Mouse (Mus musculus) brown adipose tissue, adult 24 weeks (tissue): ENCODE measurements around the gene Ccdc102a. TPM values are rescaled to one million over a fixed set of nuclear protein-coding genes. Genes with fewer than 3 reads are reported as not detected.

Experiments used
- H3K27ac ChIP-seq: fragments of 200-500 bp; replicated peaks from 2 replicates; pipeline ENCODE4 v1.5.1; 2012; ENCODE audit warnings: low read depth, mild to moderate bottlenecking, low read length
- H3K4me1 ChIP-seq: fragments of 200-500 bp; 2 replicates; pipeline ENCODE4 v1.6.1; 2012; ENCODE audit warnings: low read length, mixed read lengths; ENCODE audit not compliant: control insufficient read depth, insufficient read depth, insufficient read length
- H3K4me3 ChIP-seq: fragments of 200-500 bp; 2 replicates; pipeline ENCODE4 v1.5.1; 2012; ENCODE audit warnings: low read depth, mild to moderate bottlenecking, low read length, moderate library complexity; ENCODE audit not compliant: insufficient read depth
- polyA plus RNA-seq: library from polyadenylated mRNA; stranded (reverse); fragments of >200 nt; gene quantifications from 2 replicates; pipeline ENCODE4 v1.2.4, GENCODE M21; 2012; ENCODE audit not compliant: missing spikeins, insufficient read depth, insufficient read length

Ccdc102a gene
- polyA plus RNA-seq, 1 experiment: 1.2 TPM

DNA sequence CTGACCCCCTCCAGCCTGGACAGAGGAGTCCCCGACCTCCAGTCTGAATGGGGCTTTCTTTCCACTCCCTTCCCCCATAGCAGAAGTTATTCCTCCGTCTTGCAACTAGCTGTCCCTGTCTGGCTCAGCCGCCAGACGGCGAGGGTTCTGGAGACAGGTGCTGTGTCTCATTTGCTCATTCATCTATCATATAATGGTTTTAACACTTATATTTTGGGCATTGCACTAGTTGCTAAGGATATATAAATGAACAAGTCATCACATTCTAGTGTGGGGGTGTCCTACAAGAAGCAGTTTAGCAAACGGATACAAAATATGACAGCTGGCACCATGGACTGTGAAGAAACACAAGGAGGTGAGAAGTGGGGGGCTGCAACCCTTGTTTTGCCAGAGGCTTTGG, 27.3 kb upstream of the Ccdc102a start:
- Histone ChIP-seq H3K27ac (no peak overlapping the region), H3K4me1 (no peaks in the 10 kb centered on the region), H3K4me3 (no peak overlapping the region)

DNA sequence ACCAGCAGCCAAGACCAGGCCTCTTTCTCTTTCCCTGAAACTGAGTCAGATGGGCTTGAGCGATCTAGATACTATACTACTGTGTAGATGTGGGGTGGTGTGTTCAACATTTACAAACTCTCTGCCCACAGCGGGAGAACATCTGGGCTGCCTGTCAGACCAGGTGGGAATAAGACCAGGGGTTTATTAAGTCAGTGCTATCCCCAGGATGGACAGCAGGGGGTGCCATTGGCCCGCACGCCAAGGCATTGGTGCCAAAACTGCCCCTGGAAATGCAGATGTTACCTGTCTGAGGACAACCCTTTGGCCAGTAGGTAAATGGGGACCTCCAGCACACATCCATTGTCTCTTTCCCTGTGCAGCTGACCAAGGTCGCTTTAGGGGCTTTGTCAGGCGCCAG, 24.7 kb upstream of the Ccdc102a start:
- no peaks in the 10 kb centered on the region for H3K4me1 ChIP-seq
- no peak overlapping the region for H3K4me3 ChIP-seq
- H3K27ac ChIP-seq: no peak overlapping the region

DNA sequence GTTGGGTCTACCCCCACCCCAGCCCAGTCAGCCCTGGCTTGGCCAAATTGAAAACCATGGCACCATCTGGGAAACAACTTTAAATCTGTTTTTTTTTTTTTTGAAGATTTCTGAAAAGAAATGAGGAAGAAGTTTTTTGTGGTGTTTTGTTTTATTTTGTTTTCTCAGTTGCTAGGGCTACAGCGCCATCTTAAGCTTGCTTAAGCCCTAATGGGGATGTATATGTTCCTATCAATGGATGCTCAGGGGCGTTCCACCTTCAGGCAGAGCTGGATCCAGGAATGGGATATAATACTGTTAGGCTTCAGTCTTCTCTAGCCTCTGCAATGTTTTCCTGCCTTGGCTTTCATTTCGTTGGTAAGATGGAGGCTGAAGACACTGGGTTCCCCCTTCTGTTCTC, 17.3 kb upstream of the Ccdc102a start:
- no peak overlapping the region for H3K27ac ChIP-seq
- H3K4me3 ChIP-seq: no peak overlapping the region
- H3K4me1 ChIP-seq: no peaks in the 10 kb centered on the region

DNA sequence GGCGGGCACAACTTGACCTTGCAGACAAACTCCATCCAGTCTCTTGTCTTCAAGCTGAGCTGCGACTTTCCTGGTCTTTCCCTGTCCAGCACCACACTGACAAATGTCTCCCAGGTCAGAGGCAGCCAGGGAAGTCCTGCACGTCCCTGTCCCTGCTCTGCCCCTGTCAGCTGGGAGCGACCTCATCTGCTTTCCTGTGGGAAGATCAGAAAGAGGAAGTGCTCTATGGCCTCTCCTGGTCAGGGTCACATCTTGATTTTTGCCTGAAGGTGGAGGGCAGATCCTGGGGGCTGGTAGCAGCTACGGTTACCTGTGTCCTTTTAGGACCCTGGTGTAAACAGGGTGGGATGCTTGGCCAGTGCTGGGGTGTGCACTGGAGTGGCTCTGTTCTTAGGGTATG, 16.0 kb upstream of the Ccdc102a start:
- Histone ChIP-seq H3K4me3 (no peak overlapping the region), H3K4me1 (no peaks in the 10 kb centered on the region), H3K27ac (no peak overlapping the region)

DNA sequence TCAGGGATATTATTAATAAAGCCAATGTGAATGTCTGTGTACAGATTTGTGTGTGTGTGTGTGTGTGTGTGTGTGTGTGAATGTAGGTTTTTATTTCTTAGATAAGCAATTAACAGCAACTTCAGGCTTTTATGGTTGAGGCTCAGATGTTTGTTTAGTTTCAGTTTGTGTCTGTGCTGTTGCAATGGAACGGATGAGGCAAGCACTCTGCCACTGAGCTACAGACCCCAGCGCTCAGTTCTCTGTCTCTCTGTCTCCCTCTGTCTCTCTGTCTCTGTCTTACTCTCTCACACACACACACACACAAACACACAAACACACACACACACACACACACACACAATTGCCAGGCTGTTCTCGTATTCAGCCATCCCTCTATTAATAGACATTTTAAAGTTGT, 10.3 kb upstream of the Ccdc102a start:
- H3K4me1 ChIP-seq: no peaks in the 10 kb centered on the region
- H3K27ac ChIP-seq: no peak overlapping the region
- no peak overlapping the region for H3K4me3 ChIP-seq

DNA sequence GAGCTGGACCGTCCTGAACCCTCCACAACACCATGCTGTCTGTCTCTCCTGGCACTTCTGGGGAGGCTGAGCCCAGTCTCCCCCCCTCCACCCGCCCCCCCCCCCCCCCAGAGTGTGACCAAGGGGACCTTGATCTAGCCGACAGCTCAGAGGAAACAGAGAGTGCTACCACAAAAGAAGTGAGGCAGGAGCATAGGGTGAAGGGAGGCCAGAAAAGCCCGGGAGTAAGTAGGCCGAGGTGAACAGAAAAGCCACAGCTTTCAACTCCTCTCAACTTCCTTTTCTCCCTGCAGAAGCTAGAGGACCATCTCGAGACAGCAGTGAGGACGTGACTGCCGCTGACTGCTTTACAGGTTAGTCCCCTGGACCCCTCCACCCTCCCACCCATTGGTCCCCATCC, 5.5 kb upstream of the Ccdc102a start, which contains the start of gene Adgrg5:
Adgrg5 (plus strand) TSS at position 290 of the 400 bp plus-strand sequence.
- H3K27ac ChIP-seq: peak within 1 kb of the TSS; percentile 29; the same call in 1 of the 2 replicates
- no peak within 1 kb of the TSS for H3K4me3 ChIP-seq

DNA sequence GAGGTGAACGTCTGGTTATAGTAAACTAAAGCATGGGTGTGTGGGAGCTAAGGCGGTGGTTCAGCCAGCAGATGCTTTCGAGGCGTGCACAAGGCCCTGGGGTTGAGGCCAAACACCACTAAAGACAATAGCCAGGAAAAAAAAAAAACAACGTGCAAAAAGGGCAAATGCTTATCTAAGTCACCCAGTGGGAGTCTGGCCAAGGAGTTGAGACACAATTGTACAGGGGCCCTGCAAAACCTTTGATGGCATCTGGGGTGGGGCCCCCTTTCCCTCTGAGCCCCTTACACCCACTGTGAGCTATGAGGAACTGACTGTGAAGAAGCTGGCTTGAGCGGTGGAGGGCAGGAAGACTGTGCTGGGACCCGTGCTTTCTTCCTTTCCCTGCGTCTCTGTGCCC, 4.7 kb upstream of the Ccdc102a start:
- peak overlapping the region; percentile 29; the same call in 1 of the 2 replicates for H3K27ac ChIP-seq
- no peak overlapping the region for H3K4me3 ChIP-seq
- H3K4me1 ChIP-seq: peaks cover 8% of the 10 kb centered on the region; the same call in 1 of the 2 replicates

More for the DNA sequence above, 5.5 kb upstream of the Ccdc102a start, which contains the start of gene Adgrg5:
- peaks cover 8% of the 10 kb centered on the region; the same call in 1 of the 2 replicates for H3K4me1 ChIP-seq

DNA sequence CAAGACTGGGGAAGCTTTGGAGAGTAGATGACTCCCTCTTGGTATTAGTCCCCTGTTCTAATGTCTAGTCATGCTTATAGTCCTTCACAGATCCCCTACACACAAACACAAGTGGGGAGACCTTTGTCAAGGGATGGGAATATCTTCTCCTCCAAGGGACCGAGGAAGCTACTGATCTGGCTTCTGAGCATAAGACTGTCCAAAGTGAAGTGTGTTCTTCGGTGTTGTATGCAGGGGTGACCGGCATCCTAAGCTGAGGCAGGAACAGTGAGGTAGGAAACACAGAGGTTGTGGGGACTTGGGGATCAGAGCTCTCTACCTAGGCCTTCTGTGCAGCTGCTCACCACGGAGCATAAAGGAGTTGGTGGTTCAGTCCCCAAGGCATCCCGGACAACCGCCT, 4.3 kb upstream of the Ccdc102a start:
- Histone ChIP-seq H3K4me3 (no peak overlapping the region), H3K27ac (no peak overlapping the region), H3K4me1 (peaks cover 8% of the 10 kb centered on the region; the same call in 1 of the 2 replicates)

DNA sequence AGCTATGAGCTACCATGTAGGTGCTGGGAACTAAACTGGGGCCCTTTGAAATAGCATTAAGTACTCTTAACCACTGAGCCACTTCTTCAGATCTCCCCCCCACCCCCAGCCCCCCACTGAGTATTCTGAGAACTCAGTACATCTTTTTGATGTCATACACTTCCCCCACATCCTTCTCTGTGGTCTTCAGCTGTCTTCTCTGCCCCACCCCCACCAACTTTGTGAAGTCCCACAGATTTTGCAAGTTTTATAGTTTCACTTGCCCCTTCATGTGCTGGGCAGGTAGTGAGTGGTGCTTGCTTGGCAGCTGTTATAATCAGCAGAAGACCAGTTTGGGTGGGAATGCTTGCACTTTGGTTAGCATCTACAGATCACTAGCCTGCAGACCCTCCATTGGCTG, 1.4 kb upstream of the Ccdc102a start:
- no peak overlapping the region for H3K27ac ChIP-seq
- peaks cover 13% of the 10 kb centered on the region for H3K4me1 ChIP-seq
- no peak overlapping the region for H3K4me3 ChIP-seq

DNA sequence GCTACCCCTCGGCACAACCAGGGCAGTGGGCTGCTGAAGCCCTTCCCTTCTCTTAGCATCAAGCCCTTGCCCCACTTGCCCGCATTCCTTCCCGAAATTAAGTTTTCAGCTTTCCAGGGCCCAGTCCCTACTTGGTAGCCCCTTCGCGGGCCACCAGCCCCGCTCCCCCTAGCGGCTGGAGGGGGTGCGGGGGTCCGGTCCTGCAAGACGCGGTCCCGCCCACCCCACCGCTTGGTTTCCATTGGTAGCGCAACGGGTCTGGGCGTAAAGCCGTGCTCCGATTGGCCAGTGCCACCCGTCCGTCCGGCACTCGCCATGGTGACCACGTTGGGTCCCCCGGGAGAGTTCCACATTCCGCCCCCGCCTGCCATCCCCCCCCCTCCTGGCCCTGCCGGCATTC, 546 bp downstream of the Ccdc102a start:
- peak overlapping the region; percentile 81 for H3K4me3 ChIP-seq
- H3K4me1 ChIP-seq: peaks cover 8% of the 10 kb centered on the region
- H3K27ac ChIP-seq: peak overlapping the region; percentile 81

DNA sequence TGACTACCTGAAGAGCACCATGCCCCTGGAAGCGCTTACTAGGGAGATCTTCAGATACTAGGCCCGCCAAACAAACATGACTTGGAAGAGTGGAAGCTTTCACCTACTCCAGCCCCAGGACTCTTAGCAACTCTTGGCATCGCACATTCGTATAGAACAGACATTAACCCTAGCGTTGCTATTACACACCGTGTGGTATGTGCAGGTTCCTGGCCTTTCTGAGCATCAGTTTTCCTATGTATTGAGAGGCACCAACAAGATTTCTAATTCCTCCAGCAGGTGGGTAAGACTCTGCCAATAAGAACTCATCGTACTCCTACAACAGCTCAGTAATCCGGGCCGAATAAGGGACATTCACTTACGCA, 956 bp downstream of the Ccdc102a start:
- peaks cover 7% of the 10 kb centered on the region for H3K4me1 ChIP-seq
- peak overlapping the region; percentile 25; the same call in 1 of the 2 replicates for H3K27ac ChIP-seq
- H3K4me3 ChIP-seq: peak overlapping the region; percentile 78

DNA sequence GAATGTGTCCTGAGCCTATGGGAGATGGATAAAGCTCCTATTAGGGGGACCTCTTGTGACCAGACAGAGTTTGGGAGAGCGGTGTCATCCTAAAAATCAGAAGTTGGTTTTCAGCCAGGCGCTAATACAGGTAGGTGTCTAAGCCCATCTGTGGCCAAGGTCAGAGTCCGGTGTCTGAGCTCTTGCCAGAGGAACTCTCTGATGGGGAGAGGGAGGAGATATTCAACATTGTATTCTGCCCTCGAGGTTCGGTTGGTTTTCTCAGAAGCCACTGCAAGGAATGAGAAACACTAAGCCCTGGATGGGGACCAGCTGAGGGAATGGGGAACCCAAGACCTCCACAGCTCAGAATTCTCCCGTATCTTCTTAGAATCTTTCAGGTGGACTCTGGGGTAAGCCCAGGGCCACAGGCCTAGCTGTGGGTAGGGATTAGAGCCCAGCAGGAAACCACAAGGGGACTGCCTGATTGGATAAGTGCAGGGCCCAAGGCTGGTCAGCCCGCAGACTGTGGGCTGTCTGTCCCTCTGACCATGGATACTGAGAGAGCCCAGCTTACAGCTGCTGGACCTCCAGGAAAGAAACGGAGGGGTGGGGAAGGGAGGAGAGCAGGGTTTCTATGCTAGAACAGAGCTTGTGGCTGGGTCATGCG, 1.5 kb downstream of the Ccdc102a start:
- Histone ChIP-seq H3K4me3 (peak overlapping the region; percentile 78), H3K27ac (no peak overlapping the region), H3K4me1 (peaks cover 12% of the 10 kb centered on the region)

DNA sequence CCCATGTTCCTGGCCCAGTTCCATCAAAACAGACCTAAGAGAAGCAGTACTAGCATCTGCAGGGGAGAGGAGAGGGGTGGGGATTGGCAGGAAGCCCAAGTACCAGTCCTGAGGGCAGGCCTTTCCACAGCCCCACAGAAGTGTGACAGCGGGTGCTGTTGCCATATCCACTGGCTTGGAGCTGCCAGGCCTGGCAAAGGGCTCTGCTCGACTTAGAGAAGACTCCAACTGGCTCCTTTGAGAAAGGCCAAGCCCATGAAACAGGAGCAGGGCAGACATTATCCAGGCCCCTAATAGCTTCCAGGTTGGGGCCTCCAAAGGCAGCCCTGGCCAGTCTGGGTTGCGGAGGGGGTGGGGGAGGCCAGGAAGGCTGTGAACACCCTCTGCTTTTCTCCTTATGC, 3.2 kb downstream of the Ccdc102a start:
- Histone ChIP-seq H3K4me3 (no peak overlapping the region), H3K4me1 (peaks cover 12% of the 10 kb centered on the region)

DNA sequence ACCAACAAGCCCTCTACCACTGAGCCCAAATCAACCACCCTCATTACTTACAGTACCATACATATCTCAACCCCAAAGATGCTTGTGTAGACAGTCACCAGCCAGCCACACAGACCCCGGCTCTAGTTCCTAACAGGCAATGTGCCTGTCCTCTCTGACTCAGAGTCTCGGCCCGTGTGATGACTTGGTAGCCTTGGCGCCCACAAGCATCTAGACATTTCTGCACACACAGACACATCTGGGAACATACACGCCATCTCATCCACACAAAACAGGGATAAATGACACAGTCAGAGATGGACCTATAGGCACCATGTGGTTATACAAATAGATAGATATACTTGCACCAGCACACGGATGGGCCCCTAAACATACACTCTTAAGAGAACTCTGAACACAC, 3.6 kb downstream of the Ccdc102a start:
- no peak overlapping the region for H3K27ac ChIP-seq

More for the DNA sequence above, 3.2 kb downstream of the Ccdc102a start:
- no peak overlapping the region for H3K27ac ChIP-seq

DNA sequence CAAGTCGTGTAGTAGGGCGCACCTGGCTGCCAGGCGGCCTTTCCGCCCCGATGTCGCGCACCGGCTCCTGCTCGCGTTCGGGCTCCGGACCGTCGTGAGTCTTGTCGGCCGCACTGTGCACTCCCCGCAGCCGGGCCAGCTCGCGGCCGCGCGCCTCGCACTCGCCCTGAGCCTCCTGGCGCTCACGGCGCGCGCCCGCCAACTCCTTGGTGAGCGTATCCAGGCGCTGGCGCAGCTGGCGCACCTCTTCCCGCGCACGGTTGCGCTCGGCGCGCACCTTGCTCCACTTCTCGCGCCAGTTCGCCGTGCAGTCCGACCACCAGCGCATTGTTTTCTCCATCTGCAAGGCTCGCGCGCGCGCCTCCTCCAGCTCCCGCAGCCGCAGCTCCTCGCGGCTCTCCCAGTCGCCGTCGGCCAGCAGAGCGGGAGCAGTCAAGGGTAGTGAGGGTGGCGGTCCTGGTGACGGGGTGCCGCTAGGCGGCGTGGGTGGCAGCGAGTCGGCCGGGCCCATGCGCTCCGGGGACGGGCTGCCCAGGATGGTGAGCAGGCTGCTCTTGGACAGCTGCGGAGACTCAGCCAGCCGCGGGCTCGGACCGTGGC, 4.7 kb downstream of the Ccdc102a start:
- no peak overlapping the region for H3K4me3 ChIP-seq
- no peak overlapping the region for H3K27ac ChIP-seq
- peaks cover 14% of the 10 kb centered on the region for H3K4me1 ChIP-seq

More for the DNA sequence above, 3.6 kb downstream of the Ccdc102a start:
- Histone ChIP-seq H3K4me3 (no peak overlapping the region), H3K4me1 (peaks cover 12% of the 10 kb centered on the region)

DNA sequence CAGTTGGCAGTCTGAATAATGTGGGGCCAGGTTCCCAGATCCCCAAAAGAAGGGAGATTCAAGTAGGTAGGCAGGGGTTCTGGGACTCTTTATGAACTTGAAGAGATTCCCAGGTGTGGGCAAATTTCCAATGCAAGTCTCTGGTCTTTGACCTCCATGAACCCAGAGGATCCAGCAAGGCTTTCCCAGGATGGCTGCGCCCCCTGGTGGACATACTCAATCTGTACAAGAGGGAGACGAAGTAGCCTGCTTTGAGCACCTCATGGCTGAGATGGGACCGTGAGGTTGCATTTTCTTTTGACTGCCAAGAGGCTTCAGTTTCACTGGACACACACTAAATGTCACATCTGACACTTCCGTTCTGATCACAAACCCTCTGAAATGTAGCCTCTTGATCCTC, 9.1 kb downstream of the Ccdc102a start:
- peak overlapping the region; percentile 35; the same call in 1 of the 2 replicates for H3K4me3 ChIP-seq
- peaks cover 17% of the 10 kb centered on the region for H3K4me1 ChIP-seq
- H3K27ac ChIP-seq: peak overlapping the region; percentile 17
